Mouse (Mus musculus) forebrain, postnatal 0 days (tissue): ENCODE results near the gene Samd4b. TPM values are rescaled to one million over a fixed set of nuclear protein-coding genes. Genes with fewer than 3 reads are reported as not detected.
"Not testable (repeated sequence)": the region's sequence is repeated elsewhere in the genome, so short reads cannot be mapped to it uniquely, and the experiment has no call there.

Experiments used
- ATAC-seq: fragments of 200-750 bp; cut with Nextera tagmentation; 2 replicates; pipeline ENCODE4 v1.8.0; 2017; ENCODE audit warnings: mild to moderate bottlenecking, moderate library complexity
- DNase-seq: peaks from one replicate; pipeline ENCODE4 v3.0.0-alpha.2; 2015
- H3K27ac ChIP-seq: fragments of 300-500 bp; sonication (generic); 2 replicates; pipeline ENCODE4 v1.5.1; 2014; ENCODE audit warnings: low read depth, mild to moderate bottlenecking, antibody characterized with exemption, low read length, moderate library complexity, mixed read lengths
- H3K27me3 ChIP-seq: fragments of 300-500 bp; sonication (generic); 2 replicates; pipeline ENCODE4 v1.6.1; 2014; ENCODE audit warnings: mild to moderate bottlenecking, low read length, mixed read lengths; ENCODE audit not compliant: insufficient read depth
- H3K36me3 ChIP-seq: fragments of 300-500 bp; sonication (generic); 2 replicates; pipeline ENCODE4 v1.6.1; 2014; ENCODE audit warnings: mild to moderate bottlenecking, moderate library complexity; ENCODE audit not compliant: insufficient read depth
- H3K4me1 ChIP-seq: fragments of 300-500 bp; sonication (generic); 2 replicates; pipeline ENCODE4 v1.6.1; 2014; ENCODE audit warnings: antibody characterized with exemption; ENCODE audit not compliant: insufficient read depth
- H3K4me2 ChIP-seq: fragments of 300-500 bp; sonication (generic); 2 replicates; pipeline ENCODE4 v1.6.1; 2014; ENCODE audit warnings: low read depth, mild to moderate bottlenecking, moderate library complexity
- H3K4me3 ChIP-seq: fragments of 300-500 bp; sonication (generic); 2 replicates; pipeline ENCODE4 v1.5.1; 2014; ENCODE audit warnings: low read depth, low read length, mixed read lengths
- H3K9ac ChIP-seq: fragments of 300-500 bp; sonication (generic); 2 replicates; pipeline ENCODE4 v1.6.1; 2014; ENCODE audit warnings: mild to moderate bottlenecking
- H3K9me3 ChIP-seq: fragments of 300-500 bp; sonication (generic); 2 replicates; pipeline ENCODE4 v1.6.1; 2016; ENCODE audit warnings: low read length
- CTCF ChIP-seq: sonication (generic); IDR thresholded peaks from 2 replicates; pipeline ENCODE4 v1.5.1; 2016; ENCODE audit warnings: antibody characterized with exemption, control low read depth, low read depth
- WGBS: fragments of 180-500 bp; shearing (Covaris S2); extraction: QIAGEN DNeasy Blood & Tissue Kit; methylation state at CpG from one replicate; pipeline ENCODE4 v1.1.7; 2014; 5-methylcytosine and 5-hydroxymethylcytosine counted together
- polyA plus RNA-seq: library from polyadenylated mRNA; unstranded; fragments of >200 nt; fragmentation: Nextera tagmentation; extraction: Ambion mirVana; gene quantifications from 2 replicates; pipeline ENCODE4 v1.2.1, GENCODE M21; 2015
- total RNA-seq: library from RNA; depleted of rRNA; stranded (reverse); fragments of >200 nt; gene quantifications from 2 replicates; pipeline ENCODE4 v1.2.3, GENCODE M21; 2014

The Samd4b gene
- total and polyA plus RNA-seq, 2 experiments from 2014 or later = 23.3 to 49.1 TPM

GRCm38 (mm10) chr7:28631073-28631472 is 33.1 kb upstream of the Samd4b start, which contains the start of gene Acp7:
TSS of gene Acp7 (minus strand) at chr7:28631332.
- Histone ChIP-seq H3K4me2 (peak within 1 kb of the TSS; percentile 43), H3K9me3 (no peaks in the 10 kb centered on the region), H3K36me3 (no peaks in the 10 kb centered on the region), H3K27ac (no peak within 1 kb of the TSS), H3K4me1 (no peaks in the 10 kb centered on the region), H3K9ac (no peak within 1 kb of the TSS), H3K4me3 (peak within 1 kb of the TSS; percentile 24; the same call in 1 of the 2 replicates), H3K27me3 (peaks cover 25% of the 10 kb centered on the region)
- TF ChIP-seq CTCF = no peak
- DNase-seq = peak; percentile 4
- 27% methylated on average over 10 of the region's 10 CpGs for WGBS
- no peak for ATAC-seq

- H3K27ac ChIP-seq = no peak overlapping the region
- no peaks in the 10 kb centered on the region for H3K4me1 ChIP-seq
- 86% methylated on average over 5 of the region's 5 CpGs for WGBS
- no peak for TF ChIP-seq CTCF
- no peak overlapping the region for H3K4me2 ChIP-seq
- H3K27me3 ChIP-seq = peaks cover 10% of the 10 kb centered on the region
- no peak overlapping the region for H3K9ac ChIP-seq
- no peak for ATAC-seq
- H3K4me3 ChIP-seq = no peak overlapping the region
- H3K9me3 ChIP-seq = no peaks in the 10 kb centered on the region
- no peak for DNase-seq
- no peaks in the 10 kb centered on the region for H3K36me3 ChIP-seq
These were observed 26.8 kb upstream of the Samd4b start for GRCm38 (mm10) chr7:28624791-28625190.

- Histone ChIP-seq H3K36me3 (no peaks in the 10 kb centered on the region), H3K9me3 (no peaks in the 10 kb centered on the region), H3K4me3 (no peak overlapping the region), H3K4me2 (no peak overlapping the region), H3K9ac (no peak overlapping the region), H3K27me3 (no peaks in the 10 kb centered on the region), H3K4me1 (no peaks in the 10 kb centered on the region), H3K27ac (no peak overlapping the region)
- TF ChIP-seq CTCF = no peak
- no peak for ATAC-seq
- DNase-seq = no peak
- WGBS = 76% methylated on average over 9 of the region's 9 CpGs
These were observed 21.3 kb upstream of the Samd4b start for GRCm38 (mm10) chr7:28619098-28619715.

DNA sequence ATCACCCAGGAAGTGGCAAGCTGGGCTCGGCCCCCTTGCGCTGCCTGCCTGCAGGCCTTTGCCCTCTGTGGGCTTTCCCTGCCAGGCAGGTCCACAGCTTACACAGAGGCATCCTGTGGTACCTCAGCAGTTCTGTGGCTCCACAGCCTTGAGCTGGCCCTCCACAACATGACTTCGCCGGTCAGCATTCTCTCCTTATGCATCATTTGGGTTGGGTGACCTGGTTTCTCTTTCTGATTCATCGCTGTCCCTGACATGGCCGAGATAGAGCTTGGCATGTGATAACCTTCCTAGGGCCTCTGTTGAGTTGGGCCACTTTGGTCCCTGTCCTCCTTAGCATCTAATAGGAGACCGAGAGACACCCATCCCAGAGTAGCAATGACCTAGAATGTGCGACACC is 8.0 kb upstream of the Samd4b start:
- WGBS = 95% methylated on average over 8 of the region's 8 CpGs
- H3K4me2 ChIP-seq = no peak overlapping the region
- TF ChIP-seq CTCF = no peak
- no peak overlapping the region for H3K4me3 ChIP-seq
- no peak overlapping the region for H3K27ac ChIP-seq
- H3K4me1 ChIP-seq = no peaks in the 10 kb centered on the region
- no peak overlapping the region for H3K9ac ChIP-seq
- no peaks in the 10 kb centered on the region for H3K9me3 ChIP-seq
- no peaks in the 10 kb centered on the region for H3K36me3 ChIP-seq
- DNase-seq (no peak), ATAC-seq (no peak)
- no peaks in the 10 kb centered on the region for H3K27me3 ChIP-seq

GRCm38 (mm10) chr7:28603788-28604187 is 5.8 kb upstream of the Samd4b start:
- H3K27ac ChIP-seq, H3K9ac ChIP-seq, ATAC-seq, H3K36me3 ChIP-seq, H3K4me1 ChIP-seq, H3K27me3 ChIP-seq, H3K4me3 ChIP-seq, H3K4me2 ChIP-seq, DNase-seq, H3K9me3 ChIP-seq: not testable (repeated sequence)
- WGBS = 76% methylated on average over 2 of the region's 2 CpGs

GRCm38 (mm10) chr7:28603136-28603535 is 5.2 kb upstream of the Samd4b start:
- Histone ChIP-seq H3K4me3 (no peak overlapping the region), H3K4me2 (no peak overlapping the region), H3K9me3 (no peaks in the 10 kb centered on the region), H3K27ac (no peak overlapping the region), H3K9ac (no peak overlapping the region), H3K36me3 (no peaks in the 10 kb centered on the region), H3K4me1 (no peaks in the 10 kb centered on the region), H3K27me3 (no peaks in the 10 kb centered on the region)
- ATAC-seq (no peak), DNase-seq (no peak)
- TF ChIP-seq CTCF = no peak
- WGBS = 71% methylated on average over 5 of the region's 5 CpGs

DNA sequence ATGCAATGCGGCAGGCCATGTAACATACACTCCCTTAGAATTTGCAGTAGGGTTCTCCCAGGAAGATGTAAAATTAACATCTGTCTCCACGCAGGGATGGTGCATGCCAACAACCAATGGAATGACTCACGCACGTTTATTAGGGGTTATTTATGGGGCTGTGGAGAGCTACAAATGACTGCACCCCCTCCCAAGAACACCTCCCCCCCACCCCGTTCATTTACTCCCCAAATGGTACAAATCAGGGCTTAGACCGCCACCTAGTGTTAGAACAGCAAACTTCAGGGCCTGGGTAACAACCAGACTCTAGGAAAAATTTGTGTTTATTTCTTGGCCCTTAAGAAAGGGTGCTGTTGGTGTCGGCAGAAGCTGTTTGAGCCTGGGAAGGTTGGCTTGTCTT is 3.7 kb upstream of the Samd4b start:
- ATAC-seq = no peak; the same call in 1 of the 2 replicates
- DNase-seq = peak; percentile 88
- no peak overlapping the region; the same call in 1 of the 2 replicates for H3K27ac ChIP-seq
- no peak overlapping the region for H3K9ac ChIP-seq
- H3K27me3 ChIP-seq = no peaks in the 10 kb centered on the region
- no peaks in the 10 kb centered on the region for H3K36me3 ChIP-seq
- H3K4me3 ChIP-seq = 0 out of 2 replicates have a peak overlapping the region, but pooled peaks have one; percentile 11
- H3K4me2 ChIP-seq = peak overlapping the region; percentile 23
- H3K9me3 ChIP-seq = no peaks in the 10 kb centered on the region
- 0 out of 2 replicates have a peak, but pooled peaks cover under 1% of the 10 kb centered on the region for H3K4me1 ChIP-seq
- 18% methylated on average over 7 of the region's 7 CpGs for WGBS
- TF ChIP-seq CTCF = peak; percentile 88
